In the genomic region with DNA sequence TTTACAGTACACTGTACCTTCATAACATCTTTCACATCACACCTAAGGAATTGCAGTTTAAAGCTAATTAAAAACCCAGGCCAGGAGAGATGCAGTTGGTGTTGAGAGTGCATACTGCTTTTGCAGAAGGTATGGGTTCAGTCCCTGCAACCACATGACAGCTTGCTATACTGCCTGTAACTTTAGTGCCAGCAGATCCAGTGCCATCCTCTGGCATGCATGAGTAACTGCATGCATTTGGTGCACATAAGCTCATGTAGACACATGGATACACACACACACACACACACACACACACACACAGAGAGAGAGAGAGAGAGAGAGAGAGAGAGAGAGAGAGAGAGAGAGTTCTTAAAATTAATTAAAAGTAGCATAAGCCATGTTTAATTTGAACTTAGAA, we compare ENCODE assay signal across 15 mouse cellular contexts.
"Had no signal": no experiment of that assay in that cellular context is flagged by ENCODE, and none has a peak within 500 bp of the region (broad histone marks: within the 10 kb centered on the region; RNA-seq: fewer than 3 reads in every experiment).

No protein-coding gene starts in this region.

- H3K27me3 ChIP-seq: kidney, embryonic 15.5 days; limb, embryonic 13.5 days; megakaryocyte, embryonic 14.5 days; midbrain, embryonic 12.5 days; neural tube, embryonic 13.5 days; stomach, embryonic 15.5 days had no signal

- DNase-seq: kidney, adult 2 months; kidney, postnatal 14 days; layer of hippocampus, postnatal 36 days; left cerebral cortex, postnatal 4 days; lung, adult 18-20 months; lung, postnatal 36 days; right cerebral cortex, postnatal 14 days; thymus, postnatal 36 days had no signal

- H3K36me3 ChIP-seq: kidney, embryonic 15.5 days; limb, embryonic 13.5 days; midbrain, embryonic 12.5 days; neural tube, embryonic 13.5 days; stomach, embryonic 15.5 days had no signal

- H3K9ac ChIP-seq: kidney, embryonic 15.5 days; limb, embryonic 13.5 days; liver, embryonic 14.5 days; midbrain, embryonic 12.5 days; neural tube, embryonic 13.5 days; stomach, embryonic 15.5 days had no signal

- H3K4me3 ChIP-seq: kidney, embryonic 15.5 days; limb, embryonic 13.5 days; megakaryocyte, embryonic 14.5 days; midbrain, embryonic 12.5 days; neural tube, embryonic 13.5 days; stomach, embryonic 15.5 days had no signal

- H3K9me3 ChIP-seq: kidney, embryonic 15.5 days; limb, embryonic 13.5 days; midbrain, embryonic 12.5 days; neural tube, embryonic 13.5 days; stomach, embryonic 15.5 days had no signal

- H3K27ac ChIP-seq: kidney, embryonic 15.5 days; limb, embryonic 13.5 days; liver, embryonic 14.5 days; midbrain, embryonic 12.5 days; neural tube, embryonic 13.5 days; stomach, embryonic 15.5 days had no signal

- H3K4me2 ChIP-seq: kidney, embryonic 15.5 days; limb, embryonic 13.5 days; midbrain, embryonic 12.5 days; neural tube, embryonic 13.5 days; stomach, embryonic 15.5 days had no signal
